Mouse (Mus musculus): ENCODE data around the gene Tgfb1i1.

GRCm38 (mm10) chr7:128265411-128265810, 18.8 kb downstream of the Tgfb1i1 start, which contains the start of gene Slc5a2:
- TF ChIP-seq CTCF (IDR thresholded peaks at IDR 0.05) (no peak), EP300 (IDR thresholded peaks at IDR 0.05) (no peak)

Measured in lung, postnatal 0 days (tissue).